Mouse (Mus musculus) forebrain, embryonic 13.5 days (tissue): ENCODE measurements around the gene Il1rn. TPM values are rescaled to one million over a fixed set of nuclear protein-coding genes. Genes with fewer than 3 reads are reported as not detected.

Experiments
- ATAC-seq: fragments of 200-750 bp; cut with Nextera tagmentation; 2 replicates; pipeline ENCODE4 v1.8.0; 2017
- H3K27ac ChIP-seq: fragments of 300-500 bp; sonication (generic); 2 replicates; pipeline ENCODE4 v1.5.1; 2015; ENCODE audit warnings: inconsistent platforms, mild to moderate bottlenecking, moderate library complexity
- H3K27me3 ChIP-seq: fragments of 300-500 bp; sonication (generic); 2 replicates; pipeline ENCODE4 v1.6.1; 2015; ENCODE audit warnings: mild to moderate bottlenecking, inconsistent platforms
- H3K36me3 ChIP-seq: fragments of 300-500 bp; sonication (generic); 2 replicates; pipeline ENCODE4 v1.6.1; 2015; ENCODE audit warnings: mild to moderate bottlenecking, inconsistent platforms; ENCODE audit not compliant: poor library complexity, severe bottlenecking
- H3K4me1 ChIP-seq: fragments of 300-500 bp; sonication (generic); 2 replicates; pipeline ENCODE4 v1.6.1; 2015; ENCODE audit warnings: inconsistent platforms
- H3K4me2 ChIP-seq: fragments of 300-500 bp; sonication (generic); 2 replicates; pipeline ENCODE4 v1.6.1; 2015; ENCODE audit warnings: inconsistent platforms, mild to moderate bottlenecking, moderate library complexity
- H3K4me3 ChIP-seq: fragments of 300-500 bp; sonication (generic); 2 replicates; pipeline ENCODE4 v1.5.1; 2015; ENCODE audit warnings: mild to moderate bottlenecking, inconsistent platforms
- H3K9ac ChIP-seq: fragments of 300-500 bp; sonication (generic); 2 replicates; pipeline ENCODE4 v1.6.1; 2015; ENCODE audit warnings: mild to moderate bottlenecking, inconsistent platforms
- H3K9me3 ChIP-seq: fragments of 300-500 bp; sonication (generic); replicated peaks from 2 replicates; pipeline ENCODE4 v1.6.1; 2016; ENCODE audit warnings: inconsistent platforms
- whole genome bisulfite sequencing: fragments of 180-500 bp; shearing (Covaris S2); methylation state at CpG from one replicate; pipeline ENCODE4 v1.1.7; 2015; 5-methylcytosine and 5-hydroxymethylcytosine counted together
- polyA plus RNA-seq: library from polyadenylated mRNA; unstranded; fragments of >200 nt; fragmentation: Nextera tagmentation; extraction: Ambion mirVana; gene quantifications from 2 replicates; pipeline ENCODE4 v1.2.1, GENCODE M21; 2015

The Il1rn gene
- not detected in 2 replicates for polyA plus RNA-seq

DNA sequence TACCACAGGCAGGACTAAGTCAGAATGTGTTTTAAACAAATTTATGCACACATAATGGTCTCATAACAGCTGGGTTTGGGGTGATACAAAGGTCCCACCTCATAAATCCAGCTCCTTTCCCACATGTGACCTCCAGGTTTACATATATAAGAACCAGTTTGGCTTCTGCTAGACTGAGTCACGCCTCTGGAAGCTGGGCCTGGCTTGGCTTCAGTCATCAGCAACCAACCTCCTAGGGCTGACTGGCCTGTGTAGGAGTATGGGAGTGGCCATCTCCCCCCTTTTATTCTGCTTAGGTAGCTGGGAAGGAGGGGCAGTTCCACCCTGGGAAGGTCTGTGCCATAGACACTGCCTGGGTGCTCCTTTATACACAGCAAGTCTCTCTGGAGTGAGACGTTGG lies at the start of gene Il1rn:
Gene Il1rn (plus strand): TSS at position 309 of the 400 bp plus-strand sequence.
- 82% methylated on average over 2 of the region's 2 CpGs for WGBS
- ATAC-seq: no peak

GRCm38 (mm10) chr2:24290896-24291295 lies 45.8 kb upstream of the Il1rn start, which contains the start of gene Il1f10:
TSS of gene Il1f10 (plus strand) at chr2:24291196.
- no peak within 1 kb of the TSS for H3K4me2 ChIP-seq
- no peak within 1 kb of the TSS for H3K4me3 ChIP-seq
- no peaks in the 10 kb centered on the region for H3K27me3 ChIP-seq
- H3K9me3 ChIP-seq: no peaks in the 10 kb centered on the region
- ATAC-seq: no peak
- H3K27ac ChIP-seq: no peak within 1 kb of the TSS
- no peak within 1 kb of the TSS for H3K9ac ChIP-seq
- no peaks in the 10 kb centered on the region for H3K4me1 ChIP-seq
- H3K36me3 ChIP-seq: no peaks in the 10 kb centered on the region
- 83% methylated on average over 5 of the region's 5 CpGs for WGBS

More for the DNA sequence above, at the start of gene Il1rn:
- no peaks in the 10 kb centered on the region for H3K9me3 ChIP-seq
- H3K4me3 ChIP-seq: no peak within 1 kb of the TSS
- H3K4me2 ChIP-seq: no peak within 1 kb of the TSS
- no peaks in the 10 kb centered on the region for H3K27me3 ChIP-seq
- no peaks in the 10 kb centered on the region for H3K36me3 ChIP-seq
- H3K4me1 ChIP-seq: no peaks in the 10 kb centered on the region
- H3K9ac ChIP-seq: no peak within 1 kb of the TSS
- no peak within 1 kb of the TSS for H3K27ac ChIP-seq

- Histone ChIP-seq H3K27me3 (no peaks in the 10 kb centered on the region), H3K9ac (no peak overlapping the region)
- 68% methylated on average over 1 of the region's 1 CpGs for WGBS
These were observed 42.0 kb upstream of the Il1rn start for GRCm38 (mm10) chr2:24294616-24295015.

DNA sequence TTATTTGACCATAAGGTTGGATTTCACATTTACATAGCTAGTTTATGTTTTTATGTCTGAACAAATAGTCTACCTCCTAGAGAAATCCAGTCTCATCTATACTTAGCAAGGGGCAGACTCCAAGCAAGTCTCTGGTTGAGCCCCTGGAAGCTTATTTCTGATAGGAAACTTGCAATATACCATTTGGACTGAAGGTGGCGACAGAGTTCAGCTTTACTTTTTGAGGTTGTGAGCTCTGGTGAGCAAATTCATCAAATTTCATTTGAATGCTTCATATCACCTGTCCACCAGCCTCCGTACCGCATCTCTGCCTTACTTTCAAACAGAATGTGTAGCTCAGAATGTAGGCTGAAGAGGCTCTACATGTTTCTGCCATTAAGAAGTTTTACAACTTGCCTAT lies 39.8 kb upstream of the Il1rn start:
- no peak overlapping the region for H3K27ac ChIP-seq
- H3K9me3 ChIP-seq: no peaks in the 10 kb centered on the region
- no peak overlapping the region for H3K4me3 ChIP-seq
- H3K4me1 ChIP-seq: no peaks in the 10 kb centered on the region
- ATAC-seq: 0 out of 2 replicates have a peak, but pooled peaks have one; percentile 33
- no peaks in the 10 kb centered on the region for H3K27me3 ChIP-seq
- 14% methylated on average over 3 of the region's 3 CpGs for WGBS
- no peaks in the 10 kb centered on the region for H3K36me3 ChIP-seq
- H3K4me2 ChIP-seq: no peak overlapping the region
- no peak overlapping the region for H3K9ac ChIP-seq

More at GRCm38 (mm10) chr2:24294616-24295015, 42.0 kb upstream of the Il1rn start:
- H3K4me2 ChIP-seq: no peak overlapping the region
- H3K27ac ChIP-seq: no peak overlapping the region
- no peaks in the 10 kb centered on the region for H3K36me3 ChIP-seq
- H3K4me3 ChIP-seq: no peak overlapping the region
- H3K9me3 ChIP-seq: no peaks in the 10 kb centered on the region
- H3K4me1 ChIP-seq: no peaks in the 10 kb centered on the region
- ATAC-seq: no peak

GRCm38 (mm10) chr2:24311302-24312001 lies 25.2 kb upstream of the Il1rn start:
- H3K4me2 ChIP-seq: no peak overlapping the region
- no peaks in the 10 kb centered on the region for H3K9me3 ChIP-seq
- ATAC-seq: no peak
- H3K27me3 ChIP-seq: no peaks in the 10 kb centered on the region
- H3K4me1 ChIP-seq: no peaks in the 10 kb centered on the region
- H3K9ac ChIP-seq: no peak overlapping the region
- WGBS: 82% methylated on average over 6 of the region's 6 CpGs
- no peak overlapping the region for H3K4me3 ChIP-seq
- no peak overlapping the region for H3K27ac ChIP-seq
- no peaks in the 10 kb centered on the region for H3K36me3 ChIP-seq

DNA sequence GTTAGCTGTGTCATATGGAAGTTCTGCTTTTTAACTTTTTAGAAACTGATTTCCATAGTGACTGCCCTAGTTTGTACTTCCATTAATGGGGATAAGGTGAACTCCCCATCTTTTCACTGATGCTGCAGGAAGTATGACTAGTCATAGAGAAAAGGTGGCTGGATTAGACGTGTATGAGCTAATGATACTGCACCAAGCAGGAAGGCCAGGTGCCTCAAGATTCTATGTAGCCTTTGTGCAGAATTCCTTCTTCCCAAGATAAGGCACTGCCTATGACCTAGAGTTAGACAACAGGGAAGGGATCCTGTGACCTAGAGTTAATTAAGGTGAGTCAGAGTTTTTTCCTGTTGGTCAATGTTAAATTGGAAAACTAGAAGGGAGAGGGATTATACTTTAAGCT lies 19.7 kb upstream of the Il1rn start:
- Histone ChIP-seq H3K27ac (no peak overlapping the region), H3K36me3 (no peaks in the 10 kb centered on the region), H3K9me3 (no peaks in the 10 kb centered on the region), H3K9ac (no peak overlapping the region), H3K27me3 (no peaks in the 10 kb centered on the region), H3K4me2 (no peak overlapping the region), H3K4me3 (no peak overlapping the region), H3K4me1 (no peaks in the 10 kb centered on the region)
- ATAC-seq: no peak
- WGBS: 76% methylated on average over 1 of the region's 1 CpGs

GRCm38 (mm10) chr2:24317919-24318598 lies 18.6 kb upstream of the Il1rn start:
- Histone ChIP-seq H3K9me3 (no peaks in the 10 kb centered on the region), H3K27me3 (no peaks in the 10 kb centered on the region), H3K4me1 (no peaks in the 10 kb centered on the region), H3K4me3 (no peak overlapping the region), H3K4me2 (no peak overlapping the region), H3K27ac (no peak overlapping the region), H3K36me3 (no peaks in the 10 kb centered on the region), H3K9ac (no peak overlapping the region)
- 85% methylated on average over 4 of the region's 4 CpGs for WGBS
- ATAC-seq: no peak

- H3K9me3 ChIP-seq: no peaks in the 10 kb centered on the region
- no peaks in the 10 kb centered on the region for H3K4me1 ChIP-seq
- no peaks in the 10 kb centered on the region for H3K27me3 ChIP-seq
- no peak overlapping the region for H3K4me2 ChIP-seq
- no peak overlapping the region for H3K9ac ChIP-seq
- H3K27ac ChIP-seq: no peak overlapping the region
- H3K36me3 ChIP-seq: no peaks in the 10 kb centered on the region
- whole genome bisulfite sequencing: 68% methylated on average over 3 of the region's 3 CpGs
- no peak for ATAC-seq
- H3K4me3 ChIP-seq: no peak overlapping the region
These were observed 1.3 kb upstream of the Il1rn start for GRCm38 (mm10) chr2:24335333-24335732.

DNA sequence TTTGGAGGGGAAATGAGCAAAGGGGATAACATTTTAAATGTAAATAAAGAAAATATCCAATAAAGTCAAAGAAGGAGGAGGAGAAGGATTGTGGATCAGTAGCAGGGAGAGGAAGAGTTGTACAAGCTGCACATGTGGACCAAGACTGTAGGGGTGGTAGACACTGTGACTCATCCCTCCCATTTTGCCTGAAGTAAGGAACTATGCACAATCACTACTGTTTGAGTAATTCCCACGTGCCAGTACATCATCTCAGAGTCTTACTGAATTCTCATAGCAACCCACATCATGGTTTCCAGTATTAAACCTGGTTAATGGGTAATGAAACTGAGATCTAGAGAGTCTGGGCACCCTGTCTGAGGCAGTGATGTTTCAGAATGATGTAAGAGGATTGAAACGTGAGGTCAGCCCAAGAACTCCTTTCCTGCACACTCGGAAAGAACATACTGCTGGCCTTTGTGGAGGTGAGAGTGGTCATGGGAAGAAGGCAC lies 4.8 kb downstream of the Il1rn start:
- Histone ChIP-seq H3K9ac (no peak overlapping the region), H3K36me3 (no peaks in the 10 kb centered on the region), H3K9me3 (no peaks in the 10 kb centered on the region), H3K27me3 (no peaks in the 10 kb centered on the region), H3K4me2 (no peak overlapping the region), H3K4me1 (no peaks in the 10 kb centered on the region), H3K27ac (no peak overlapping the region), H3K4me3 (no peak overlapping the region)
- 70% methylated on average over 3 of the region's 3 CpGs for WGBS
- no peak for ATAC-seq

DNA sequence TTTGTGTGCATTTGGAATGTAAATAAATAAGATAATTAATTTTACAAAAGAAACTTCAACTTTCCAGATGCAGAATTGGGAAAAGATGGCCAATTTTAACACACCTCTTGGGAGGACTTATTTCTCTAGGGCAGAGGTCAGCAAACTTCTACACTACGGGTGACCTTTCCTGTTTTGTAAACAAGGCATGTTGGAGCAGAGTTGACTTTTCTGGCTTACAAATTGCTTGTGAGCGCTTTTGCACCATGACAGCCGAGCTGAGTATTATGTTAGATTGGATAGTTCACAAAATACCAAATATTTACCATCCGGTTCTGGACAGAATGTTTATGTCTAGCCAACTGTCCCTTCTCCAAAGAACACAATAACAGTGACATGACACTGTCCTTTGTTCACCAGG lies 8.0 kb downstream of the Il1rn start:
- ATAC-seq: no peak
- Histone ChIP-seq H3K4me3 (no peak overlapping the region), H3K27me3 (no peaks in the 10 kb centered on the region), H3K36me3 (no peaks in the 10 kb centered on the region), H3K9ac (no peak overlapping the region), H3K9me3 (no peaks in the 10 kb centered on the region), H3K4me1 (no peaks in the 10 kb centered on the region), H3K27ac (no peak overlapping the region), H3K4me2 (no peak overlapping the region)
- WGBS: 72% methylated on average over 4 of the region's 4 CpGs

GRCm38 (mm10) chr2:24345056-24345455 lies 8.4 kb downstream of the Il1rn start:
- no peaks in the 10 kb centered on the region for H3K27me3 ChIP-seq
- H3K36me3 ChIP-seq: no peaks in the 10 kb centered on the region
- ATAC-seq: no peak
- no peaks in the 10 kb centered on the region for H3K9me3 ChIP-seq
- H3K4me2 ChIP-seq: no peak overlapping the region
- WGBS: 72% methylated on average over 8 of the region's 8 CpGs
- H3K9ac ChIP-seq: no peak overlapping the region
- no peak overlapping the region for H3K27ac ChIP-seq
- no peak overlapping the region for H3K4me3 ChIP-seq
- H3K4me1 ChIP-seq: no peaks in the 10 kb centered on the region

- no peak overlapping the region for H3K4me2 ChIP-seq
- 86% methylated on average over 1 of the region's 1 CpGs for WGBS
These were observed 11.3 kb downstream of the Il1rn start for GRCm38 (mm10) chr2:24347926-24348325.

More at GRCm38 (mm10) chr2:24347926-24348325, 11.3 kb downstream of the Il1rn start:
- no peak for ATAC-seq
- Histone ChIP-seq H3K36me3 (no peaks in the 10 kb centered on the region), H3K27me3 (no peaks in the 10 kb centered on the region), H3K4me3 (no peak overlapping the region), H3K27ac (no peak overlapping the region), H3K9ac (no peak overlapping the region), H3K9me3 (no peaks in the 10 kb centered on the region), H3K4me1 (no peaks in the 10 kb centered on the region)
